Mouse (Mus musculus): ENCODE results near the gene Adamts5.

Gene Adamts5

GRCm38 (mm10) chr16:85879075-85879474, 22.6 kb downstream of the Adamts5 start:
- DNase-seq (ENCODE audit: low read depth, low spot score): no peak
- H3K27me3 ChIP-seq (ENCODE audit: control insufficient read depth, insufficient read depth, low read length, poor library complexity, severe bottlenecking): no peaks in the 10 kb centered on the region
- no peaks in the 10 kb centered on the region for H3K36me3 ChIP-seq (ENCODE audit: control insufficient read depth, insufficient read depth, low read length, poor library complexity, severe bottlenecking)

DNA sequence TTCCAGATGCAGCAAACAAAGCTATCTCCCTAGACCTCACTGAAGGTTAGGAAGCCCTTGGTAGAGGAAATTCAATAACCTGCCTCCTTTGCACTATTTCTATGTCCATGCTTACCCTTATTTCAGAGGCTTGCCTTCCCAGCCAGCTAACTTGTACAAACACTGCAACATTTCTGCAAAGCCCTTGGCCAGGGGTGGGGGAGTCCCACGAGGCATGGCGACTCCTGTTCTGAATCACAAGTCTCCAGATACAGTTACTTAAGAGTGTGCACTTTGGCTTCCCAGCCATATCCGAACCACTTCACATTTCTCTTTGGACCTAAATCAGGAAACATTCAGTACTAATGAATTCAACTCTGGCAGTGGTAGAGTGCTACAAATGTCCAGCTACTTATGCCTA, 27.5 kb downstream of the Adamts5 start:
- DNase-seq (ENCODE audit: low read depth, low spot score): no peak
- H3K27me3 ChIP-seq (ENCODE audit: control insufficient read depth, insufficient read depth, low read length, poor library complexity, severe bottlenecking): no peaks in the 10 kb centered on the region
- no peaks in the 10 kb centered on the region for H3K36me3 ChIP-seq (ENCODE audit: control insufficient read depth, insufficient read depth, low read length, poor library complexity, severe bottlenecking)

DNA sequence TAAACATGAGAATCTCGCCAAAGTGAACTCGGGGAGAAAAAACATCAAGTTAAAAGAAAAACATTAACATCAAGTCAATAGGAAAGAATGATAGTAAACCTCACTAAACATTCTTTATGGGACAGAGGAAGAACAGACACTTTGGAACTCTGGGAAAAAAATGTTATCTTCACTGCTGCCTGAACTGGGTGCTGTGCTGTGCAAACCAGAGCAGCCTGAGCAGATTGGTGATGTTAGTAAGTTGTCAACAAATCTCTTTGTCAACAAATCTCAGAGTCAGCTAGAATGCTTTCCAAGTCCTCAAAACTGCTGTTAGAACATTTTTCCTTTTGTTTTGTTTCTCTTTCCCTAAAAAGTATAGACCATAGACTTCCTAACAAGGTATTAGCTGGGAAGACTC, 29.7 kb downstream of the Adamts5 start:
- Histone ChIP-seq H3K36me3 (ENCODE audit: control insufficient read depth, insufficient read depth, low read length, poor library complexity, severe bottlenecking) (no peaks in the 10 kb centered on the region), H3K27me3 (ENCODE audit: control insufficient read depth, insufficient read depth, low read length, poor library complexity, severe bottlenecking) (no peaks in the 10 kb centered on the region)
- no peak for DNase-seq (ENCODE audit: low read depth, low spot score)

- Histone ChIP-seq H3K36me3 (ENCODE audit: control insufficient read depth, insufficient read depth, low read length, poor library complexity, severe bottlenecking) (no peaks in the 10 kb centered on the region), H3K27me3 (ENCODE audit: control insufficient read depth, insufficient read depth, low read length, poor library complexity, severe bottlenecking) (no peaks in the 10 kb centered on the region)
- no peak for DNase-seq (ENCODE audit: low read depth, low spot score)
Measured at GRCm38 (mm10) chr16:85871248-85871647, 30.4 kb downstream of the Adamts5 start.

DNA sequence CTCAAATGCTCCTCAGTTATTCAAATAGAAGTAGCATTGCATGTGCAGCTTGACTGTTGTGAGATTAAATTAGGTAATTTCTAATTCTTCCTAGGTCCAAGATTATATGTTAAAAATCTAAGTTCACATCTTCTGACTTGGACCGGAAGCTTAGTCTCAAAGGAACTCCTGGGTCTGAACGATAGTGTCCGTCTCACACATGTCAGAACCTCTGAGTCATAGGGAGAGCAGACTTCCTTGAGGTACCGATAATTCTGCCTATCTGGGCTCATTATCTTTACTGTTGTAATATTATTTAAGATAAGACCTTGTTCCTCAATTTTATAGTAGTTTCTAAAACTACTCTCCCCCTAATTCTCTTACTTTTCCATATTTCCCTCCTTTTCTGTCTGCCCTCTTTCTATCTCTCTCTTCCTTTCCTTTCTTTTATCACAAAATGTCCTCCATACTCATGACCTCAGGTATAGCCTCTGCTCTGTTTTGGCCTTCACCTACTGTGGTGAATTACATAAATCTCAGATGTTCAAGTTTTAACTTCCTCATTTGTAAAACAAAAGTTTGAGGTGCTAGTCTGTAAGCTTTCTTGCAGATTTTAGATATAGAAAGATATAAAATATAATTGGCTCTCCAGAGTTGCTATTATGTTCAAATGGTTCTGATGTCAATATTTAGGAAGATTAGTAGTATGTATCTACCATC, 36.8 kb downstream of the Adamts5 start:
- DNase-seq (ENCODE audit: low read depth, low spot score): no peak
- H3K36me3 ChIP-seq (ENCODE audit: control insufficient read depth, insufficient read depth, low read length, poor library complexity, severe bottlenecking): no peaks in the 10 kb centered on the region
- no peaks in the 10 kb centered on the region for H3K27me3 ChIP-seq (ENCODE audit: control insufficient read depth, insufficient read depth, low read length, poor library complexity, severe bottlenecking)

- Histone ChIP-seq H3K36me3 (ENCODE audit: control insufficient read depth, insufficient read depth, low read length, poor library complexity, severe bottlenecking) (no peaks in the 10 kb centered on the region), H3K27me3 (ENCODE audit: control insufficient read depth, insufficient read depth, low read length, poor library complexity, severe bottlenecking) (no peaks in the 10 kb centered on the region)
- no peak for DNase-seq (ENCODE audit: low read depth, low spot score)
Measured at GRCm38 (mm10) chr16:85854505-85854904, 47.1 kb downstream of the Adamts5 start.

- no peaks in the 10 kb centered on the region for H3K27me3 ChIP-seq (ENCODE audit: control insufficient read depth, insufficient read depth, low read length, poor library complexity, severe bottlenecking)
- no peaks in the 10 kb centered on the region for H3K36me3 ChIP-seq (ENCODE audit: control insufficient read depth, insufficient read depth, low read length, poor library complexity, severe bottlenecking)
- no peak for DNase-seq (ENCODE audit: low read depth, low spot score)
Measured at GRCm38 (mm10) chr16:85827066-85827465, 74.6 kb downstream of the Adamts5 start.

GRCm38 (mm10) chr16:85822330-85822916, 79.2 kb downstream of the Adamts5 start:
- DNase-seq (ENCODE audit: low read depth, low spot score): no peak
- Histone ChIP-seq H3K36me3 (ENCODE audit: control insufficient read depth, insufficient read depth, low read length, poor library complexity, severe bottlenecking) (no peaks in the 10 kb centered on the region), H3K27me3 (ENCODE audit: control insufficient read depth, insufficient read depth, low read length, poor library complexity, severe bottlenecking) (no peaks in the 10 kb centered on the region)

DNA sequence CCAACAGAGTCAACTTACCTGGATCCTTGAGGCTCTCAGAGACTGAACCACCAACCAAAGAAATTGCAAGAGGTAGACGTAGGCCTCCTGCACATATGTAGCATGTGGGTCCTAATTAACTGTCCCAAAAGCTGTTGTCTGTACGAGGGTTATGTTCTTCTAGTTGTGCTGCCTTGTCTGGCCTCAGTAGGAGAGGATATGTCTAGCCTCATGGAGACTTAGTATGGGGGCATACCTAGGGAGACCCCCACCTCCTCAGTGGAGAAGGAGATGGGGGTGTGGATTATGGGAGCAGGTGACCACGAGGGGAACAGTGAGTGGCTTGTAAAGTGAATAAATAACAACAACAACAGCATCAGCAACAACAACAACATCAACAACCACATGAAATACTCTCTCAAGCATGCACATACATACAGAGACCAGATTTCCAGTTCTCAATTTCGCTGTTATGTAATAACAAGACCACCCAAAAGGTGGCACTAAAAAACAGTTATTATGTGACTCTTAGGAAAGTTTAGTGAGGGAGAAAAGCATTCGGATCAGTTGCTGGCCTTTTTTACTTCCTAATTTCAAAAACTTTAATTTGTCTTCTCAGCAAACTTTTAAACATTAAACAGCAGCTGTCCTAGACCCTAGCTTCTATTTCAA, 81.7 kb downstream of the Adamts5 start:
- Histone ChIP-seq H3K27me3 (ENCODE audit: control insufficient read depth, insufficient read depth, low read length, poor library complexity, severe bottlenecking) (no peaks in the 10 kb centered on the region), H3K36me3 (ENCODE audit: control insufficient read depth, insufficient read depth, low read length, poor library complexity, severe bottlenecking) (no peaks in the 10 kb centered on the region)
- no peak for DNase-seq (ENCODE audit: low read depth, low spot score)

DNA sequence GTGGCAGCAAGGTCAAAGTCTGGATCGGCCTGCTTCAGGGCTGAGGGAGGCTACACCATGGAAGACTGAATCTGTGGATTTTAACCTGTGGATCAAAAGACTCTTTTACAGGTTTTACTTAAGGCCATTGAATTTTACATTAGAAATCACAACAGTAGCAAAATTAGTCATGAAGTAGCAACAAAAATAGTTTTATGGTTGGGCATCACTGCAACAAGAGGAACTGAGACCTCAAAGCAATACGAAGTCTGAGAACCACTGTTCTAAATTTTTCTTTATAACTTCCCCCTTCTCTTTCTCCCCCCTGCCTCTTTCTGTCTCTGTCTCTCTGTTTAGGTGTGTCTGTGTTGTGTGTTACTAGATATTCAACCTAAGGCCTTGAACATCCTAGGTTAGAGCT, 87.5 kb downstream of the Adamts5 start:
- Histone ChIP-seq H3K27me3 (ENCODE audit: control insufficient read depth, insufficient read depth, low read length, poor library complexity, severe bottlenecking) (no peaks in the 10 kb centered on the region), H3K36me3 (ENCODE audit: control insufficient read depth, insufficient read depth, low read length, poor library complexity, severe bottlenecking) (no peaks in the 10 kb centered on the region)
- no peak for DNase-seq (ENCODE audit: low read depth, low spot score)

GRCm38 (mm10) chr16:85807626-85808025, 94.0 kb downstream of the Adamts5 start:
- no peak for DNase-seq (ENCODE audit: low read depth, low spot score)
- no peaks in the 10 kb centered on the region for H3K27me3 ChIP-seq (ENCODE audit: control insufficient read depth, insufficient read depth, low read length, poor library complexity, severe bottlenecking)
- H3K36me3 ChIP-seq (ENCODE audit: control insufficient read depth, insufficient read depth, low read length, poor library complexity, severe bottlenecking): no peaks in the 10 kb centered on the region

GRCm38 (mm10) chr16:85807072-85807471, 94.6 kb downstream of the Adamts5 start:
- peak; percentile 6 for DNase-seq (ENCODE audit: low read depth, low spot score)
- H3K27me3 ChIP-seq (ENCODE audit: control insufficient read depth, insufficient read depth, low read length, poor library complexity, severe bottlenecking): no peaks in the 10 kb centered on the region
- H3K36me3 ChIP-seq (ENCODE audit: control insufficient read depth, insufficient read depth, low read length, poor library complexity, severe bottlenecking): no peaks in the 10 kb centered on the region

Data from splenic B cell, adult 2 months (primary cell).